Comparison of ENCODE assay signal across 8 mouse cellular contexts in genomic region chr11:93997141-93997775, GRCm38 (mm10). TPM values are rescaled to one million over a fixed set of nuclear protein-coding genes. Genes with fewer than 3 reads are reported as not detected.
A peak's percentile ranks its signal among the peaks of the same experiment; 100 is the strongest.
DNase-seq lines count a peak whose midpoint lies in the region; ATAC-seq and TF ChIP-seq lines count a peak whose summit lies in the region.

No protein-coding gene starts in this region.

- peak overlapping the region; percentile 94 for H3K9ac ChIP-seq in embryonic facial prominence, embryonic 12.5 days
- H3K9ac ChIP-seq in heart, postnatal 0 days (replicated peaks; ENCODE audit: low read depth, low read length) = peak overlapping the region; percentile 96

- TF ChIP-seq POLR2A in testis, adult 2 months (IDR thresholded peaks at IDR 0.05; ENCODE audit: control insufficient read depth, low read depth, low read length) = no peak

- H3K4me1 ChIP-seq in embryonic facial prominence, embryonic 12.5 days = peaks cover 15% of the 10 kb centered on the region
- peaks cover 8% of the 10 kb centered on the region for H3K4me1 ChIP-seq in heart, postnatal 0 days (ENCODE audit: control insufficient read depth, insufficient read depth)
- no peaks in the 10 kb centered on the region for H3K4me1 ChIP-seq in testis, adult 2 months (ENCODE audit: control insufficient read depth, insufficient read depth, low read length)

- no peak for TF ChIP-seq CTCF in heart, postnatal 0 days (IDR thresholded peaks at IDR 0.05; ENCODE audit: low read depth)
- no peak for TF ChIP-seq CTCF in testis, adult 2 months (IDR thresholded peaks at IDR 0.05; ENCODE audit: control insufficient read depth, insufficient read depth, insufficient replicate concordance, low read depth, low read length)

- peak; percentile 44 for DNase-seq in adrenal gland, postnatal 14 days
- DNase-seq in adrenal gland, adult 18-20 months (ENCODE audit: low spot score in 2 of 2) = no peak
- peak; percentile 44 for DNase-seq in ES-CJ7 (ENCODE audit: low read depth, low spot score)
- DNase-seq in heart, postnatal 0 days (ENCODE audit: low spot score) = peak; percentile 50
- DNase-seq in kidney, postnatal 25 days = peak; percentile 86 to 92

- no peaks in the 10 kb centered on the region for H3K9me3 ChIP-seq in embryonic facial prominence, embryonic 12.5 days
- no peaks in the 10 kb centered on the region for H3K9me3 ChIP-seq in heart, postnatal 0 days (replicated peaks; ENCODE audit: control insufficient read depth, low read length)

- no peak overlapping the region for H3K27ac ChIP-seq in embryonic facial prominence, embryonic 12.5 days
- H3K27ac ChIP-seq in heart, postnatal 0 days (ENCODE audit: low read depth) = peak overlapping the region; percentile 96; the same call in 1 of the 2 replicates
- peak overlapping the region; percentile 93 for H3K27ac ChIP-seq in testis, adult 2 months (ENCODE audit: control insufficient read depth, insufficient read depth, low read depth, low read length)

- WGBS in embryonic facial prominence, embryonic 12.5 days = 35% methylated on average over 13 of the region's 13 CpGs
- 26% methylated on average over 13 of the region's 13 CpGs for WGBS in heart, postnatal 0 days

- peak overlapping the region; percentile 92 for H3K4me2 ChIP-seq in embryonic facial prominence, embryonic 12.5 days (replicated peaks)
- H3K4me2 ChIP-seq in heart, postnatal 0 days (ENCODE audit: low read depth, low read length) = peak overlapping the region; percentile 86

- H3K27me3 ChIP-seq in embryonic facial prominence, embryonic 12.5 days = no peaks in the 10 kb centered on the region
- no peaks in the 10 kb centered on the region for H3K27me3 ChIP-seq in heart, postnatal 0 days (ENCODE audit: control insufficient read depth, insufficient read depth, low read length)
- no peaks in the 10 kb centered on the region for H3K27me3 ChIP-seq in testis, adult 2 months (ENCODE audit: control insufficient read depth, insufficient read depth, low read length)

- peak overlapping the region; percentile 93 for H3K4me3 ChIP-seq in embryonic facial prominence, embryonic 12.5 days
- peak overlapping the region; percentile 86 for H3K4me3 ChIP-seq in heart, postnatal 0 days (ENCODE audit: low read depth, low read length)
- peak overlapping the region; percentile 88 for H3K4me3 ChIP-seq in testis, adult 2 months (ENCODE audit: control insufficient read depth, low read depth, low read length)

- ATAC-seq in embryonic facial prominence, embryonic 12.5 days (ENCODE audit: insufficient number of reproducible peaks, insufficient read depth, low FRiP score, low TSS enrichment) = no peak
- no peak for ATAC-seq in heart, postnatal 0 days (ENCODE audit: insufficient read depth, low read depth)
- peak; percentile 12 for ATAC-seq in megakaryocyte, adult 5-6 weeks (ENCODE audit: poor library complexity, severe bottlenecking)

- no peak for TF ChIP-seq EP300 in heart, postnatal 0 days (IDR thresholded peaks at IDR 0.05; ENCODE audit: low read depth)

- H3K36me3 ChIP-seq in embryonic facial prominence, embryonic 12.5 days = no peaks in the 10 kb centered on the region
- H3K36me3 ChIP-seq in heart, postnatal 0 days (replicated peaks; ENCODE audit: control insufficient read depth, insufficient read depth, low read length) = no peaks in the 10 kb centered on the region
- H3K36me3 ChIP-seq in testis, adult 2 months (ENCODE audit: control insufficient read depth, insufficient read depth, low read length) = no peaks in the 10 kb centered on the region; the same call in none of the 2 replicates

RNA-seq across cellular contexts. Expression of gene Spag9, which starts 1.4 kb away (rescaled TPM):
- 120 and 121 TPM in 2 replicates for total RNA-seq in adrenal gland, postnatal 14 days (2021)
- total RNA-seq in adrenal gland, adult 18-20 months (2021) = 100 to 1,000 TPM; 112 to 130 TPM
- 56.5 and 57.3 TPM in 2 replicates for polyA plus RNA-seq in embryonic facial prominence, embryonic 12.5 days (2016; fragmentation: Nextera tagmentation; extraction: Ambion mirVana)
- 47.8 and 48.7 TPM in 2 replicates for total RNA-seq in heart, postnatal 0 days (2014; rRNA removed; ENCODE audit: low replicate concordance)
- 39.5 and 40.0 TPM in 2 replicates for polyA plus RNA-seq in heart, postnatal 0 days (2015; fragmentation: Nextera tagmentation; extraction: Ambion mirVana)
- 36.9 and 44.9 TPM in 2 replicates for total RNA-seq in megakaryocyte, adult 5-6 weeks (2015)
- total RNA-seq in megakaryocyte, adult 5-6 weeks (2017) = 65.2 and 73.2 TPM in 2 replicates
- 17.7 and 18.8 TPM in 2 replicates for polyA plus RNA-seq in testis, adult 2 months (2012; rRNA removed)

RNA-seq across cellular contexts. Expression of gene Nme1, which starts 28.9 kb away (rescaled TPM):
- 34.8 and 39.2 TPM in 2 replicates for total RNA-seq in adrenal gland, postnatal 14 days (2021)
- 10 to 100 TPM; 37.7 to 42.8 TPM for total RNA-seq in adrenal gland, adult 18-20 months (2021)
- polyA plus RNA-seq in embryonic facial prominence, embryonic 12.5 days (2016; fragmentation: Nextera tagmentation; extraction: Ambion mirVana) = 155 and 162 TPM in 2 replicates
- 17.2 and 46.8 TPM in 2 replicates for total RNA-seq in heart, postnatal 0 days (2014; rRNA removed; ENCODE audit: low replicate concordance)
- 56.1 and 63.1 TPM in 2 replicates for polyA plus RNA-seq in heart, postnatal 0 days (2015; fragmentation: Nextera tagmentation; extraction: Ambion mirVana)
- 53.5 and 71.1 TPM in 2 replicates for total RNA-seq in megakaryocyte, adult 5-6 weeks (2015)
- total RNA-seq in megakaryocyte, adult 5-6 weeks (2017) = 62.1 and 71.2 TPM in 2 replicates
- polyA plus RNA-seq in testis, adult 2 months (2012; rRNA removed) = 51.5 and 54.6 TPM in 2 replicates

RNA-seq across cellular contexts. Expression of gene Gm20390, which starts 29.2 kb away (rescaled TPM):
- total RNA-seq in adrenal gland, postnatal 14 days (2021) = 75.0 and 82.4 TPM in 2 replicates
- total RNA-seq in adrenal gland, adult 18-20 months (2021) = 10 to 100 TPM; 72.2 to 90.6 TPM
- 399 and 428 TPM in 2 replicates for polyA plus RNA-seq in embryonic facial prominence, embryonic 12.5 days (2016; fragmentation: Nextera tagmentation; extraction: Ambion mirVana)
- 61.8 and 75.6 TPM in 2 replicates for total RNA-seq in heart, postnatal 0 days (2014; rRNA removed; ENCODE audit: low replicate concordance)
- polyA plus RNA-seq in heart, postnatal 0 days (2015; fragmentation: Nextera tagmentation; extraction: Ambion mirVana) = 183 and 191 TPM in 2 replicates
- 16.0 and 55.5 TPM in 2 replicates for total RNA-seq in megakaryocyte, adult 5-6 weeks (2015)
- total RNA-seq in megakaryocyte, adult 5-6 weeks (2017) = not detected in 2 replicates
- 17.1 and 19.8 TPM in 2 replicates for polyA plus RNA-seq in testis, adult 2 months (2012; rRNA removed)

RNA-seq across cellular contexts. Expression of gene Nme2, which starts 41.2 kb away (rescaled TPM):
- total RNA-seq in adrenal gland, postnatal 14 days (2021) = 444 and 470 TPM in 2 replicates
- 100 to 1,000 TPM; 444 to 476 TPM for total RNA-seq in adrenal gland, adult 18-20 months (2021)
- polyA plus RNA-seq in embryonic facial prominence, embryonic 12.5 days (2016; fragmentation: Nextera tagmentation; extraction: Ambion mirVana) = 222 and 223 TPM in 2 replicates
- 921 and 1,000 TPM in 2 replicates for total RNA-seq in heart, postnatal 0 days (2014; rRNA removed; ENCODE audit: low replicate concordance)
- polyA plus RNA-seq in heart, postnatal 0 days (2015; fragmentation: Nextera tagmentation; extraction: Ambion mirVana) = 942 and 966 TPM in 2 replicates
- 290 and 330 TPM in 2 replicates for total RNA-seq in megakaryocyte, adult 5-6 weeks (2015)
- total RNA-seq in megakaryocyte, adult 5-6 weeks (2017) = 148 and 149 TPM in 2 replicates
- 52.8 and 55.1 TPM in 2 replicates for polyA plus RNA-seq in testis, adult 2 months (2012; rRNA removed)

Comparison
In these comparisons a context has a peak if more than half of its experiments do, and no peak if none do; other contexts are left out.
1. DNase-seq: peak in adrenal gland, postnatal 14 days (single experiment), ES-CJ7 (single experiment), heart, postnatal 0 days (single experiment) and kidney, postnatal 25 days (2 of 2); none in adrenal gland, adult 18-20 months (0 of 2).
2. Peak in every context shown above with its lines, with median percentiles within 50 percentile points of each other: H3K4me3 ChIP-seq.